Mouse (Mus musculus): Measurements from ENCODE around the gene Slc27a5. TPM values are rescaled to one million over a fixed set of nuclear protein-coding genes. Genes with fewer than 3 reads are reported as not detected.
A peak's percentile ranks its signal among the peaks of the same experiment; 100 is the strongest.

Gene Slc27a5
- polyA plus RNA-seq, 1 experiment from 2014 or later = not detected

- Histone ChIP-seq H3K9me3 (ENCODE audit: control insufficient read depth, low read length) (no peaks in the 10 kb centered on the region), H3K27me3 (ENCODE audit: control insufficient read depth, insufficient read depth, low read length) (no peaks in the 10 kb centered on the region), H3K4me2 (ENCODE audit: low read depth, severe bottlenecking) (no peak overlapping the region), H3K36me3 (ENCODE audit: control insufficient read depth, insufficient read depth, low read length) (no peaks in the 10 kb centered on the region), H3K4me3 (ENCODE audit: low read depth, low read length) (no peak overlapping the region), H3K9ac (ENCODE audit: low read length) (no peak overlapping the region), H3K27ac (replicated peaks; ENCODE audit: low read depth, low read length) (no peak overlapping the region), H3K4me1 (ENCODE audit: control insufficient read depth, insufficient read depth, low read length) (no peaks in the 10 kb centered on the region)
- WGBS = 84% methylated on average over 8 of the region's 8 CpGs
- DNase-seq (ENCODE audit: low spot score) (no peak), ATAC-seq (ENCODE audit: insufficient number of reproducible peaks, low FRiP score, low TSS enrichment, low read depth) (no peak)
These were observed 10.4 kb downstream of the Slc27a5 start for GRCm38 (mm10) chr7:12987409-12988189.

GRCm38 (mm10) chr7:12986906-12987305 lies 11.1 kb downstream of the Slc27a5 start:
- H3K27ac ChIP-seq (replicated peaks; ENCODE audit: low read depth, low read length) = no peak overlapping the region
- no peaks in the 10 kb centered on the region for H3K36me3 ChIP-seq (ENCODE audit: control insufficient read depth, insufficient read depth, low read length)
- no peaks in the 10 kb centered on the region for H3K4me1 ChIP-seq (ENCODE audit: control insufficient read depth, insufficient read depth, low read length)
- WGBS = 85% methylated on average over 8 of the region's 8 CpGs
- H3K4me2 ChIP-seq (ENCODE audit: low read depth, severe bottlenecking) = no peak overlapping the region
- no peaks in the 10 kb centered on the region for H3K27me3 ChIP-seq (ENCODE audit: control insufficient read depth, insufficient read depth, low read length)
- H3K9me3 ChIP-seq (ENCODE audit: control insufficient read depth, low read length) = no peaks in the 10 kb centered on the region
- H3K9ac ChIP-seq (ENCODE audit: low read length) = no peak overlapping the region
- ATAC-seq (ENCODE audit: insufficient number of reproducible peaks, low FRiP score, low TSS enrichment, low read depth) (no peak), DNase-seq (ENCODE audit: low spot score) (no peak)
- H3K4me3 ChIP-seq (ENCODE audit: low read depth, low read length) = no peak overlapping the region

GRCm38 (mm10) chr7:12985724-12986123 lies 12.3 kb downstream of the Slc27a5 start:
- no peaks in the 10 kb centered on the region for H3K36me3 ChIP-seq (ENCODE audit: control insufficient read depth, insufficient read depth, low read length)
- no peaks in the 10 kb centered on the region for H3K27me3 ChIP-seq (ENCODE audit: control insufficient read depth, insufficient read depth, low read length)
- H3K4me3 ChIP-seq (ENCODE audit: low read depth, low read length) = no peak overlapping the region
- DNase-seq (ENCODE audit: low spot score) = no peak
- ATAC-seq (ENCODE audit: insufficient number of reproducible peaks, low FRiP score, low TSS enrichment, low read depth) = no peak
- no peaks in the 10 kb centered on the region for H3K4me1 ChIP-seq (ENCODE audit: control insufficient read depth, insufficient read depth, low read length)
- WGBS = 91% methylated on average over 1 of the region's 1 CpGs
- no peak overlapping the region for H3K27ac ChIP-seq (replicated peaks; ENCODE audit: low read depth, low read length)
- H3K9ac ChIP-seq (ENCODE audit: low read length) = no peak overlapping the region
- no peaks in the 10 kb centered on the region for H3K9me3 ChIP-seq (ENCODE audit: control insufficient read depth, low read length)
- no peak overlapping the region for H3K4me2 ChIP-seq (ENCODE audit: low read depth, severe bottlenecking)

GRCm38 (mm10) chr7:12980291-12980690 lies 17.7 kb downstream of the Slc27a5 start:
- WGBS = 88% methylated on average over 7 of the region's 7 CpGs
- Histone ChIP-seq H3K9ac (ENCODE audit: low read length) (no peak overlapping the region), H3K36me3 (ENCODE audit: control insufficient read depth, insufficient read depth, low read length) (peaks cover 3% of the 10 kb centered on the region; the same call in 1 of the 2 replicates), H3K27me3 (ENCODE audit: control insufficient read depth, insufficient read depth, low read length) (no peaks in the 10 kb centered on the region), H3K27ac (replicated peaks; ENCODE audit: low read depth, low read length) (no peak overlapping the region), H3K4me1 (ENCODE audit: control insufficient read depth, insufficient read depth, low read length) (no peaks in the 10 kb centered on the region), H3K9me3 (ENCODE audit: control insufficient read depth, low read length) (no peaks in the 10 kb centered on the region), H3K4me3 (ENCODE audit: low read depth, low read length) (no peak overlapping the region), H3K4me2 (ENCODE audit: low read depth, severe bottlenecking) (no peak overlapping the region)
- DNase-seq (ENCODE audit: low spot score) (no peak), ATAC-seq (ENCODE audit: insufficient number of reproducible peaks, low FRiP score, low TSS enrichment, low read depth) (no peak)

GRCm38 (mm10) chr7:12979776-12980175 lies 18.2 kb downstream of the Slc27a5 start:
- Histone ChIP-seq H3K4me2 (ENCODE audit: low read depth, severe bottlenecking) (no peak overlapping the region), H3K4me1 (ENCODE audit: control insufficient read depth, insufficient read depth, low read length) (no peaks in the 10 kb centered on the region), H3K36me3 (ENCODE audit: control insufficient read depth, insufficient read depth, low read length) (peaks cover 3% of the 10 kb centered on the region; the same call in 1 of the 2 replicates), H3K4me3 (ENCODE audit: low read depth, low read length) (no peak overlapping the region), H3K27me3 (ENCODE audit: control insufficient read depth, insufficient read depth, low read length) (no peaks in the 10 kb centered on the region), H3K27ac (replicated peaks; ENCODE audit: low read depth, low read length) (no peak overlapping the region), H3K9me3 (ENCODE audit: control insufficient read depth, low read length) (no peaks in the 10 kb centered on the region), H3K9ac (ENCODE audit: low read length) (no peak overlapping the region)
- WGBS = 55% methylated on average over 6 of the region's 6 CpGs
- ATAC-seq (ENCODE audit: insufficient number of reproducible peaks, low FRiP score, low TSS enrichment, low read depth) (no peak), DNase-seq (ENCODE audit: low spot score) (no peak)

GRCm38 (mm10) chr7:12978931-12979722 lies 18.9 kb downstream of the Slc27a5 start:
- peak overlapping the region; percentile 58; the same call in 1 of the 2 replicates for H3K4me2 ChIP-seq (ENCODE audit: low read depth, severe bottlenecking)
- ATAC-seq (ENCODE audit: insufficient number of reproducible peaks, low FRiP score, low TSS enrichment, low read depth) (no peak), DNase-seq (ENCODE audit: low spot score) (no peak)
- no peaks in the 10 kb centered on the region for H3K27me3 ChIP-seq (ENCODE audit: control insufficient read depth, insufficient read depth, low read length)
- no peaks in the 10 kb centered on the region for H3K9me3 ChIP-seq (ENCODE audit: control insufficient read depth, low read length)
- WGBS = 81% methylated on average over 18 of the region's 18 CpGs
- H3K27ac ChIP-seq (replicated peaks; ENCODE audit: low read depth, low read length) = no peak overlapping the region
- peaks cover 3% of the 10 kb centered on the region; the same call in 1 of the 2 replicates for H3K36me3 ChIP-seq (ENCODE audit: control insufficient read depth, insufficient read depth, low read length)
- H3K9ac ChIP-seq (ENCODE audit: low read length) = no peak overlapping the region
- no peak overlapping the region for H3K4me3 ChIP-seq (ENCODE audit: low read depth, low read length)
- no peaks in the 10 kb centered on the region for H3K4me1 ChIP-seq (ENCODE audit: control insufficient read depth, insufficient read depth, low read length)

- peak; percentile 99 for ATAC-seq (ENCODE audit: insufficient number of reproducible peaks, low FRiP score, low TSS enrichment, low read depth)
- under 1% methylated on average over 47 of the region's 49 CpGs for WGBS
These were observed 20.2 kb downstream of the Slc27a5 start, which contains the start of gene Zfp446 for GRCm38 (mm10) chr7:12977682-12978389. Gene Zfp446 (plus strand): TSS chr7:12977848.

GRCm38 (mm10) chr7:12970906-12971305 lies 27.1 kb downstream of the Slc27a5 start:
- H3K4me3 ChIP-seq (ENCODE audit: low read depth, low read length) = no peak overlapping the region
- WGBS = 94% methylated on average over 25 of the region's 25 CpGs
- H3K9me3 ChIP-seq (ENCODE audit: control insufficient read depth, low read length) = no peaks in the 10 kb centered on the region
- ATAC-seq (ENCODE audit: insufficient number of reproducible peaks, low FRiP score, low TSS enrichment, low read depth) = no peak
- no peak overlapping the region for H3K4me2 ChIP-seq (ENCODE audit: low read depth, severe bottlenecking)
- H3K27ac ChIP-seq (replicated peaks; ENCODE audit: low read depth, low read length) = no peak overlapping the region
- no peak for DNase-seq (ENCODE audit: low spot score)
- peaks cover 6% of the 10 kb centered on the region; the same call in 1 of the 2 replicates for H3K4me1 ChIP-seq (ENCODE audit: control insufficient read depth, insufficient read depth, low read length)
- no peak overlapping the region for H3K9ac ChIP-seq (ENCODE audit: low read length)
- H3K27me3 ChIP-seq (ENCODE audit: control insufficient read depth, insufficient read depth, low read length) = no peaks in the 10 kb centered on the region
- peaks cover 10% of the 10 kb centered on the region for H3K36me3 ChIP-seq (ENCODE audit: control insufficient read depth, insufficient read depth, low read length)

More at GRCm38 (mm10) chr7:12977682-12978389, 20.2 kb downstream of the Slc27a5 start, which contains the start of gene Zfp446:
- peak within 1 kb of the TSS; percentile 65 for H3K4me3 ChIP-seq (ENCODE audit: low read depth, low read length)
- no peaks in the 10 kb centered on the region for H3K27me3 ChIP-seq (ENCODE audit: control insufficient read depth, insufficient read depth, low read length)
- peak within 1 kb of the TSS; percentile 68 for H3K9ac ChIP-seq (ENCODE audit: low read length)
- peaks cover 3% of the 10 kb centered on the region; the same call in 1 of the 2 replicates for H3K36me3 ChIP-seq (ENCODE audit: control insufficient read depth, insufficient read depth, low read length)
- no peaks in the 10 kb centered on the region for H3K9me3 ChIP-seq (ENCODE audit: control insufficient read depth, low read length)
- peak; percentile 97 for DNase-seq (ENCODE audit: low spot score)
- H3K27ac ChIP-seq (replicated peaks; ENCODE audit: low read depth, low read length) = peak within 1 kb of the TSS; percentile 88
- peak within 1 kb of the TSS; percentile 58 for H3K4me2 ChIP-seq (ENCODE audit: low read depth, severe bottlenecking)
- no peaks in the 10 kb centered on the region for H3K4me1 ChIP-seq (ENCODE audit: control insufficient read depth, insufficient read depth, low read length)

Measured in limb, embryonic 11.5 days (tissue).